Mouse (Mus musculus) heart, postnatal 36 days (tissue): ENCODE results near the gene Ncoa3. TPM values are rescaled to one million over a fixed set of nuclear protein-coding genes. Genes with fewer than 3 reads are reported as not detected.

Experiments used
- DNase-seq, 2 experiments: peaks; one replicate each; pipeline ENCODE4 v3.0.0; 2021 to 2022
- intact Hi-C: fragments of 180-260 bp; cut with DNase I; formaldehyde crosslinking; loops from one replicate; pipeline ENCODE4 v1.15.1; 2025
- total RNA-seq, 2 experiments: library from RNA; stranded (reverse); gene quantifications; 2 replicates each; pipeline ENCODE4 v1.2.3; 2021

Ncoa3 gene
- total RNA-seq, 2 experiments from 2014 or later, result 23.0 to 27.1 TPM

DNA sequence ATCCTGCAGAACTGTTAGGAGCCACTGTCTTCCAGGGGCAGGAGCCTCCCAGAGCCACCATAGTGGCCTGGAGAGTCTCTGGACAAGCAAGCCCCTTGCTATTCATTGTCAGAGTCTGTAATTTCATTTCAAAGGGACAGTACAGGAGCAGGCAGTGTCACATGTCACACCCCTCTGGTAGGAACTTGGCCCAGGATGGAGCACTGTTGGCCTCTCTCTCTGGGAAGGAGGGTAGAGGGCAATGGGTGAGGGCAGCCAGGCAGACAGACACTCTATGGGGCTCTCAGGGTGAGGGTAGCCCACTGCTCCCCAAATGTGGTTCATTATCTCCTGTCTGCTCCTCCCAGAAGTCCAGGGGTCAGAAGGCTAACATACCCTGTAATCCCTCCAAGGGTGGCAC is 99.2 kb downstream of the Ncoa3 start:
- intact Hi-C loops, result no loop called here
- no peak for DNase-seq

DNA sequence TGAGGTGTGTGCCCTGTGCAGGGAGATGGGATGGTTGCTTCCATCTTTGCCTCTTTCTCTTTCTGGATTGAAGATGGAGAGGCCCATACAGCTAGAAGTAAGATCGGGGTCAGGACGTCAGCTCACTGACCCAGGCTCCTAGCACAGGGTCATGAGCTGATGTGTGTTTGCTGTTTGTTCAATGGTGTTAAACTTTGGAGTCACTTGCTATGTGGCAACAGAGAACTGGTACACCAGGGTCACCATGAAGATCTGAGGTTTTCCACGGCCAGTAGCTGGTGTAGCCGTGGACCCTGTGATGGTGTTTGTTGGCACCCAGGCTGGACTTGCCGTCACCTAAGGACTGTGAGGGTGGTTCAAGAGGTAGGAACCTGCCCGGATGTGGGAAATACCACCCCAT is 100.0 kb downstream of the Ncoa3 start:
- intact Hi-C loops, result no loop called here

DNA sequence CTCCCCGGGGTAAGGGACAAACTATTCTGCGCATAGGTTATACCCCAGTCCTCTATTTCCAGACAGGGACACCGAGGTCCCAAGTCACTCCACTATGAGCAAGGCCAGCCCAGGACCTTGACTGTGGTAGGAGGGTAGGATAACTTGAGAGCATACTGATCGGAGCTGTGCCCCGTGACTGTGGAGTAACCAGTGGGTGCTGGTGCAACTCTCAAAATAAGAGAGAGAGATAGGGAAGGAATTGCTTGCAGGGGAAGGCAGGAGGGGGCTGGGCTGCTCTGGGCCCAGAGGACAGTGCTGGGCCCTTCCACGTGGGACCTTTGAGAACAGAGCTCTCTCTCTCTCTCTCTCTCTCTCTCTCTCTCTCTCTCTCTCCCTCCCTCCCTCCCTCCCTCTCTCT is 103.9 kb downstream of the Ncoa3 start:
- no peak for DNase-seq
- intact Hi-C loops, result loop anchor here (2.0 kb wide), 1 partner anchor 469 kb away; no protein-coding TSS in a partner anchor

More for the DNA sequence above, 100.0 kb downstream of the Ncoa3 start:
- DNase-seq, result no peak

- intact Hi-C loops, result loop anchor here (2.0 kb wide), 1 partner anchor 468 kb away; no protein-coding TSS in a partner anchor
- no peak for DNase-seq
These were observed 104.4 kb downstream of the Ncoa3 start for GRCm38 (mm10) chr2:166096834-166097233.

GRCm38 (mm10) chr2:166097443-166098291 is 105.2 kb downstream of the Ncoa3 start:
- peak in 1 of 2 experiments; percentile 50 for DNase-seq
- intact Hi-C loops, result loop anchor here (2.0 kb wide), 1 partner anchor 467 kb away; no protein-coding TSS in a partner anchor

- no peak for DNase-seq
- intact Hi-C loops, result no loop called here
These were observed 106.0 kb downstream of the Ncoa3 start for GRCm38 (mm10) chr2:166098292-166098933.

DNA sequence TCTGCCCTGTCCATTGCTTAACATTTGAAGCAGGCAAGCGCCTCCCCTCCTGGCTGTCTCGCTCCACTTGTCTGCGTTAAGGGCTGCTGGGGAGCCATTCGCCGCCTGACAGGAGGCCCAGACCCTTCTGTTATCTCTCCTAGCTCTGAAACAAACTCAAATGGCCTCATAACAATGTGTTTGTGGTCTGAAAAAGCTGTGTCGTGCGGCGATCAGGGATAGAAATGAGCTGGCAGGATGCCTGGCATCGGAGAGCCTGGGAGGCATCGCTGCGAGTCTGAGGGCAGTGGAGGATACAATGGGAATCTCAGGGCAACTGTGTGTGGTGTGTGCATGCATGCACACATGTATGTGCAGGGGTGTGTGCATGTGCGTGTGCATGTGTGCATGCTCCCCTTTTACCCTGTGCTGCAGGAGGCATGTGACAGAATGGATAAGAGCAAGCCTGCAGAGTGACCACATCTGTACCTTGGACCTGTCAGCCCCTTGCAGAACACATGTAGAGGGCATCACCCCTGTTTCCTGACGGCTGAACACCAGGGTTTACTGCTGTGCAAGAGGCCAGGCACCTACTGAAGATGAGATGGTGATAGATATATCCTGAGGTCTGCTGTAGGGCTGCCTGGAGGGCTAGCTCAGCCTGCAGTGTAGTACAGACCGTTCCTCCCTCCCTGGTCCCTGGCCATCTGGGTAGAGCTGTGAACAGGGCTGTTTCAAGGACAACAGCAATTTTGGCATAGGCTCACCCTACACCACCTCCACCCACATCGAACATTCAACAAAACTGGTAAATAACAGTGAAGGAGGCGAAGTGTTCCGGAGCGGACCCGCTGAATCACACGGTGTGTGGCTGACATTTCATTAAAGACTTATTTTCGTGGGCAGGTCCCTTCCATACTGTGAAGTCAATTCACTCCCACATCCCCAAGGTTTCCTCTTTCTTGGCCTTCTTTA is 108.2 kb downstream of the Ncoa3 start:
- intact Hi-C loops, result no loop called here
- no peak for DNase-seq

- intact Hi-C loops, result no loop called here
These were observed 110.5 kb downstream of the Ncoa3 start for GRCm38 (mm10) chr2:166102893-166103292.

DNA sequence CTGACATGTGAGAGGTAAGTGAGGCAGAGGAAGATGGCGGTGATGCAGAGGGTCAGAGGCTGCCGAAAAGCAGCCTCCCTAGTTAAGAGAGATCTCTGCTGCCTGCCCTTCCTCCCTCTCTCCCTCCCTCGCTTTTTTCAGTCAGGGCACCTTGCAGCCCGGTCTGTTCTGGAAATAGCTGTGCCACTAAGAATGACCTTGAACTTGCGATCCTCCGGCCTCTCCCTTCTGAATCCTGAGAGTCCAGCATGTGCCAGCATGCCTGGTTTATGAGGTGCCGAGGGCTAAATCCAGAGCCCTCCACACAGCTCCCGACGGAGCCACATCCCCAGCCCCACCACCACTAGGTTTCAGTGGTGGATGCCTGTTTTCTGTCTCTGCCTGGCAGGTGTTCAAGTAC is 113.5 kb downstream of the Ncoa3 start:
- intact Hi-C loops, result loop anchor here (5.0 kb wide), 1 partner anchor 231 kb away; no protein-coding TSS in a partner anchor
- no peak for DNase-seq

More at GRCm38 (mm10) chr2:166102893-166103292, 110.5 kb downstream of the Ncoa3 start:
- DNase-seq, result peak; percentile 54 to 55

GRCm38 (mm10) chr2:166106631-166107030 is 114.2 kb downstream of the Ncoa3 start:
- no peak for DNase-seq
- intact Hi-C loops, result loop anchor here (5.0 kb wide), 1 partner anchor 231 kb away; no protein-coding TSS in a partner anchor

DNA sequence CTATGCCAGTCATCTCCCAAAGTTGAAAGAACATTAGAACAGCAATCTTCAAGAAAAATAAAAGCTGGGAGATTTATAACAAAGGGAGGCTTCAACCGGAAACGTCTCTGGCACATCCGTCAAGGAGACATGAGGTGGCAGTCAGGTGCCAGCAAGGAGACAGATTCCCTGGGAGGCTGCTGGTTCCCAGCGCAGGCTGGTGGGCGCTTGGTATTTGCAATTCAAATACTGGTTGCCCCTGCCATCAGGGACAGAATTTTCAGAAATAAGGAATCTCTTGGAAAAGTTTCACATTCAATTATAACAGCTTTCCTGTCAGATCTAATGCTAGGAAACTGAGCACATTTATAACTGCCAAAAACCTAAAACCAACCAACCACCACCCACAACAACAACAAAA is 115.5 kb downstream of the Ncoa3 start:
- DNase-seq, result no peak
- intact Hi-C loops, result loop anchor here (1.0 to 5.0 kb wide), 3 partner anchors 47 to 456 kb away; partner anchors contain the start of gene Sulf2

- intact Hi-C loops, result loop anchor here (1.0 to 5.0 kb wide), 3 partner anchors 47 to 456 kb away; partner anchors contain the start of gene Sulf2
- peak; percentile 85 to 91 for DNase-seq
These were observed 115.9 kb downstream of the Ncoa3 start for GRCm38 (mm10) chr2:166108326-166108725.

DNA sequence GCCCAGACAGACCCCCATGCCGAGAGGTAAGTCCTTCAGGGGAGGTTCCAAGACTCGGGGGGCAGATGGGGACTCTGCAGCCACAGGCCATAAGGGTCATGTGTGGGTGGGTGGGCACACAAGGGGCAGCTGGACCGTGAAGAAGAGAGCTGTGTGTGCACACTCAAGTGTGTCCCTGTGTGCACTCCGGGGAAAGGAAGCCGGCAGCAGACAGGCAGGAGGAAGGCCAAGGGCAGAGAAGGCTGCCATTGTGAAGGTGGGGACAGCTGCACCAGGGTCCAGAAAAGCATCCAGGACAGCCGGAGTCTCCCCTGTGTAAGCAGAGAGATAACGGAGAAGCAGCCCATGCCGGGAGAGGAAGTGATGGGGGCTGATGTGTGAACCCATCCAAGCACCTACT is 118.3 kb downstream of the Ncoa3 start:
- DNase-seq, result no peak
- intact Hi-C loops, result loop anchor here (2.0 kb wide), 1 partner anchor 330 kb away; no protein-coding TSS in a partner anchor

DNA sequence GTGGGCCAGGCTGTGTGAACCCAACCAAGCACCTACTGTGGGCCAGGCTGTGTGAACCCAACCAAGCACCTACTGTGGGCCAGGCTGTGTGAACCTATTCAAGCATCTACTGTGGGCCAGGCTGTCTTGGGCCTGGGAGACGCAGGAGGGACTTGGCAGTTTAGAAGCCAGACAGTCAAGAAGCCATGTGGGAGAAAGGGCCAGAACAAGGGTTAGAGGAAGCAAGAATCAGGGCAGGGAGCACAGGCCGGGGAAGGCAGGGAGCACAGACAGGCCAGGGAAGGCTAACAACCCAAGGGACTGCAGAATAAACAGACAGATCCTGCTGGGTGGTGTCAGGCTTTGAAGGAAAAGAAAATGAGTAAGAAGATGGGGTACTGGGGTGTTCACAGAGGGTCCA is 118.8 kb downstream of the Ncoa3 start:
- no peak for DNase-seq
- intact Hi-C loops, result loop anchor here (2.0 kb wide), 1 partner anchor 330 kb away; no protein-coding TSS in a partner anchor

DNA sequence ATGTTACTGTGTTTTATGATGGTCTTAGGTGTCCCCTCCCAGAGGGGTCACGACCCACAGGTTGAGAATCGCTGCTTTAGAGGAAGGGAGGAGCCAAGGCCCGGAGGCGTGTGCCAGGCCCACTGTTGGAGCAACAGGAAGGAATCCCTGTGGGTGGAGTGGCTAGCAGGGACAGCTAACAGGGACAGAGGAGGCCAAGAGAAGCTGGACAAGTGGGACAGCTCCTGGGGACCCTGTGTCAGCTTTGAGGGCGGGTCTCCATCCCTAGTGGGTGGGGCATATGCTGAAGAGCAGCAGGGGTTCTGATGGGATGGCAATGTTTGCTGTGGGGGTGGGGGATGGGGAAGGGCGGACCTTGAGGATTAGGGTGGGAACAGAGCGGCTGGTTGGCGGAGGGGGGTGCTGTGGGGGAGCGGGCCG is 119.4 kb downstream of the Ncoa3 start:
- intact Hi-C loops, result loop anchor here (2.0 kb wide), 1 partner anchor 329 kb away; no protein-coding TSS in a partner anchor
- no peak for DNase-seq

DNA sequence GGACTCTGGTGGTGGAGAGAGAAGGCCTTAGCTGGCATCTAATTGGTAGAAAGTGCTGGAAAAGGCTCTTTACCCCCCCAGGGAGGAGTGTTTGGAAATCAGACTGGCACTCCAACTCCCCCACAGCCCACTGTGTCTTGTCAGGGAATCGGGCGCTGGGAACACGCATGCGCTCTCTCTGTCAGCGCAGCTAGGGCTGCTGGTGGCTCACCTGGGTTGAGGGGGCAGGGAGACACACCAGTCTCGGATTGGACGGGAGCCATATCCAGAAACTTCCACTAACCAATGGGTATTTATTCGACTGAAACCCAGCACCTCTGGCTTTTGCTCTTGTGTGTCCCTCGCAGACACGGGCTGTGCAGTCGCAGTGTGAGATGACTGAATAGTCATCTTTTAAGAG is 120.5 kb downstream of the Ncoa3 start:
- intact Hi-C loops, result no loop called here
- no peak for DNase-seq

DNA sequence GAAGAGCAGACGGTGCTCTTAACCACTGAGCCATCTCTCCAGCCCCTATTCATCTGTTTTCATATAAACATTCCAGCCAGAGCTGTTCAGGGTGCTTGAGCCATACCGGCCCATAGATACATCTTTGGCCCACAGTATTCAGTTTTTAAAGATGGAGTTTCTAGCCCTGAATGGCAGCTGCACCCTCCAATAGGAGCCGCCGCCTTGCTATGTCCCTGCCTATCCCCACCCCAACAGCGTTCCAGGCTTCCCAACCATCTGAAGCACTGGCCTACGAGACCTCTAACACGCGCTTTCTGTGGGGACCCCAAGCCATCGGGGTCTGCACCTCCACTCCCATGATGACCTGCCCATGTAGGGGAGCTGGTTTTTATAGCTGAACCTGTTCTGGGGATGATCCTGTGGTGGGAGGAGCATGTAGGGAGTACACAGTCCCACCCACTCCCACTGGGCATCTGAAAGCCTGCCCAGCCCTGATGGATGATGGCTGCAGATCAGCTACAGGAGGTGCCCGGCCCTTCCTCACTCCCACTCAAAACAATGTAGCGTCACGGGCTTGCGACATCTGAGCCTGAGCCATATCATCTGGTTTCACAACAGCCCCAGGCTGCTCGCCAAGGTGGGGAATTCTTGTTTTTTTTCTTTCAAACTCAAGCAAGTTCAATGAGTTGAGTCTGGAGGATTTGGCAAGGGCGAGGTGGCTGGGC is 123.3 kb downstream of the Ncoa3 start:
- intact Hi-C loops, result no loop called here
- DNase-seq, result peak; percentile 76 to 81

DNA sequence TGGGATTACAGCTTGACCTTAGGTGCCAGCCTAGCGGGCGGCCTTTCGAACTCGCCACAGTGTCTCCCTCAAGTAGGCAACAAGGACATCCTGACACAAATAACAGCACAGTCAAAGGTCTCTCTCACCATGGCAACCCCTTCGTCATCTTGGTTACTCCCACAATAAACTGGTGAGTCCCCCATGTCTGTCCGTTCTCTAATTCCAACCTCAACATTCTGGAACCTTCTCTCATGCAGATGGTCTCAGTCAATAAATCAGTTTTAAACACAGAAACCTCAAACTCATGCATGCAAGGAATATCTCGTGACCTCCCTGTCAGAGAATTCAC is 123.8 kb downstream of the Ncoa3 start:
- no peak for DNase-seq
- intact Hi-C loops, result no loop called here

DNA sequence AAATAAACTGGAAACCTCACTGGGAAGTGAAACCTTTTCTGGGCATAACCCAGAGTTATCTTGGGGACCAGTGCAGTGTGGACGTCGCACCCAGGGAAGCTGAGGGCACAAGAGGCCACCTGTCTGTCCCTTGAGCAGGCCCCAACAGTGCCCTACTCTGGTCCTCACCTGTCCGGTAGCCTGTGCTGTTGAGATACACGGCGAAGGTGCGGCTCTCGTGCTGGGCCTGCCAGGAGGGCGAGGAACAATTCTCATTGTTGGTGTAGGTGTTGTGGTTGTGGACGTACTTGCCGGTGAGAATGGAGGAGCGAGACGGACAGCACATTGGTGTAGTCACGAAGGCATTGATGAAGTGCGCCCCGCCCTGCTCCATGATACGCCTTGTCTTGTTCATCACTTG is 124.3 kb downstream of the Ncoa3 start:
- no peak for DNase-seq
- intact Hi-C loops, result no loop called here

DNA sequence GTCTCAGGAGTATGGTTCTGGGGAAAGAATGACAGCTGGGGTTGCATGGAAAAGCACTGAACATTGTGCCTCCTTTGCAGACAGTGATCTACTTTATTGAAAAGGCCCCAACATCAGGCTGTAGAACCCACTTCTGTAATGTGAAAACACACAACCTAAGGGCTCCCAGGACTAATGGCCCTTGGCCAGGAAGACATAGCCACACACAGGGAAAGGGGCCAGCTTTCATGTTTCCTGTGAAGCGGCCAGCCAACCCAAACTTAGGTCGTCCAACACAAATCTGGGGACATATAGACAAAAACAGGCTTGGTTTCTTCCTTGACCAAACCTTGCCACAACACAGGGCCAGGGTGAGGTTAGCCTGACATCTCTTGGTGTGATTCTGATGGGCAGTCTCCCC is 127.6 kb downstream of the Ncoa3 start:
- intact Hi-C loops, result no loop called here
- no peak for DNase-seq
